Mouse (Mus musculus) liver, adult 2 months (tissue): ENCODE measurements at regions not wholly inside any gene's neighbourhood (a gene's known extent, or its start where the extent isn't known, plus 50 kb on each side); places are given as distances from the start of the nearest gene placed in this dataset.

ENCODE experiments used
- CTCF ChIP-seq: fragments of 200-500 bp; IDR thresholded peaks from 2 replicates; pipeline ENCODE4 v1.5.1; 2011; ENCODE audit warnings: low read depth, low read length, control low read depth
- POLR2A ChIP-seq: fragments of 200-500 bp; IDR thresholded peaks from 2 replicates; pipeline ENCODE4 v1.6.1; 2011; ENCODE audit warnings: low read length, control low read depth; ENCODE audit not compliant: insufficient read depth; ENCODE audit errors: extremely low read depth

GRCm38 (mm10) chr3:54054376-54054775 lies 101.5 kb upstream of the Trpc4 start:
- TF ChIP-seq POLR2A (no peak), CTCF (no peak)
